Mouse (Mus musculus): ENCODE measurements at regions not wholly inside any gene's neighbourhood (a gene's known extent, or its start where the extent isn't known, plus 50 kb on each side); places are given as distances from the start of the nearest gene placed in this dataset.

DNA sequence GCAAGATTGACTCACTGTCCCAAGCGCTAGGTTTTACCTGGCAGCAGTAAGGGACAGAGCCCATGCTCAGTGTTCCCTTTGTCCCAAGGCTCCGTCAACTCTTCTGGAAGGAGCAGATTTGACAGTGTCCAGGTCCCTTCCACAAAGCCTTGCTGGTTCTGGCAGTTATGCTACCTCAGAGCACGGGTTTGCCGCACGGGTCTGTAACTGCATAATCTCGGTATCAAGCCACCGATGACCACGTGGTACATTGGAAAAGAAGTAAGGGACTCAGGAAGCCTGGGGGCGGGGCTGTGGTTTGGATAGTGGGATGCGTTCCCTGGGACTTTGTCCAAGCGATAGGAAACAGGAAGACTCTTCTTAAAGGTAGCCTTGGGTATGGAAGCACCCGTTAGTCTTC lies 319.3 kb downstream of the Mtx2 start:
- Histone ChIP-seq H3K27me3 (replicated peaks) (no peaks in the 10 kb centered on the region), H3K27ac (ENCODE audit: insufficient read depth, low read depth) (no peak overlapping the region), H3K9ac (ENCODE audit: insufficient read depth, low read depth) (no peak overlapping the region), H3K4me2 (ENCODE audit: insufficient read depth, low read depth, poor library complexity, severe bottlenecking) (no peak overlapping the region), H3K4me3 (replicated peaks in 1 of 3; ENCODE audit: low read depth in 2 of 3, low read length in 2 of 3, poor library complexity in 1 of 3) (no peak overlapping the region), H3K4me1 (ENCODE audit: control insufficient read depth in 1 of 2, insufficient read depth in 2 of 2) (no peaks in the 10 kb centered on the region), H3K79me2 (replicated peaks; ENCODE audit: control insufficient read depth, extremely low read depth, insufficient read depth, poor library complexity, severe bottlenecking) (no peaks in the 10 kb centered on the region), H3K9me3 (replicated peaks; ENCODE audit: low read length) (no peaks in the 10 kb centered on the region), H3K36me3 (replicated peaks in 1 of 2; ENCODE audit: control insufficient read depth in 1 of 2, insufficient read depth in 1 of 2, low read length in 1 of 2) (no peaks in the 10 kb centered on the region)
- TF ChIP-seq HCFC1 (IDR thresholded peaks at IDR 0.05; ENCODE audit: low read depth, low read length) (no peak), BHLHE40 (IDR thresholded peaks at IDR 0.05; ENCODE audit: low read depth, low read length) (no peak), GABPA (IDR thresholded peaks at IDR 0.05; ENCODE audit: insufficient replicate concordance, low read depth, low read length) (no peak), ZC3H11A (IDR thresholded peaks at IDR 0.05; ENCODE audit: low read depth, low read length) (no peak), JUN (IDR thresholded peaks at IDR 0.05; ENCODE audit: insufficient read depth, low read depth, low read length) (no peak), NELFE (IDR thresholded peaks at IDR 0.05; ENCODE audit: low read depth, low read length) (no peak), SIN3A (IDR thresholded peaks at IDR 0.05; ENCODE audit: low read length) (no peak), TBP (conservative IDR thresholded peaks at IDR 0.05; ENCODE audit: low read depth, low read length) (no peak), PAX5 (IDR thresholded peaks at IDR 0.05; ENCODE audit: low read length) (no peak), JUND (conservative IDR thresholded peaks at IDR 0.05; ENCODE audit: low read depth, low read length) (no peak), NRF1 (IDR thresholded peaks at IDR 0.05; ENCODE audit: low read depth, low read length) (no peak), ZMIZ1 (IDR thresholded peaks at IDR 0.05; ENCODE audit: low read depth, low read length) (no peak)
- no peak for DNase-seq (ENCODE audit: extremely low read depth)
- in situ Hi-C loops (cut with MboI; ENCODE audit: low pct_ligation_motif_present, low pct_unique_long_range_greater_than_20kb, low sequenced_read_pairs) (loop anchor here (10.0 kb wide), 1 partner anchor 450 kb away; the partner anchor contains the start of genes Hoxd10 and Hoxd9), dilution Hi-C loops (cut with MboI; ENCODE audit: extremely low pct_ligation_motif_present, extremely low pct_unique_long_range_greater_than_20kb, low sequenced_read_pairs) (no loop called here)

DNA sequence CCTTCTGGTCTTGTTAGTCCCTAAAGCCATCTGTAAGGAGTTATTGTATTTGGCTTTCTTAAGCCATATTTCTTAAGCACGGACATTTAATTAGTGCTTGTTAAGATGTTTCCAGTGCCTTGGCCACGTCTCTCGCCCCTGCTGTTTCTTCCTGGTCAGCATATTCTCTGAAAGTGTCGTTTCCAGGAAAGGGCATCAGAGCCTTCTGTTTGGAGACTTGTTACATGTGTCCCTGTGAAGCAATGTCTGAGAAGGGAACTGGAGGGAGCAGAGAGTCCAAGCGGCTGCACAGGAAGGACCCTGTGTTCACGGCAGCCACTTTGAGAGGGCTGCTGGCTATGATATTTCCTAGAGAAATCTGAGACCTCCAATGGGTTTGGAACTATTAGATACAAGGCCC lies 320.7 kb downstream of the Mtx2 start:
- Histone ChIP-seq H3K27me3 (replicated peaks) (no peaks in the 10 kb centered on the region), H3K9me3 (replicated peaks; ENCODE audit: low read length) (no peaks in the 10 kb centered on the region), H3K27ac (ENCODE audit: insufficient read depth, low read depth) (no peak overlapping the region), H3K36me3 (replicated peaks in 1 of 2; ENCODE audit: control insufficient read depth in 1 of 2, insufficient read depth in 1 of 2, low read length in 1 of 2) (no peaks in the 10 kb centered on the region), H3K9ac (ENCODE audit: insufficient read depth, low read depth) (no peak overlapping the region), H3K4me3 (replicated peaks in 1 of 3; ENCODE audit: low read depth in 2 of 3, low read length in 2 of 3, poor library complexity in 1 of 3) (no peak overlapping the region), H3K4me1 (ENCODE audit: control insufficient read depth in 1 of 2, insufficient read depth in 2 of 2) (no peaks in the 10 kb centered on the region), H3K79me2 (replicated peaks; ENCODE audit: control insufficient read depth, extremely low read depth, insufficient read depth, poor library complexity, severe bottlenecking) (no peaks in the 10 kb centered on the region), H3K4me2 (ENCODE audit: insufficient read depth, low read depth, poor library complexity, severe bottlenecking) (no peak overlapping the region)
- no peak for DNase-seq (ENCODE audit: extremely low read depth)
- in situ Hi-C loops (cut with MboI; ENCODE audit: low pct_ligation_motif_present, low pct_unique_long_range_greater_than_20kb, low sequenced_read_pairs): loop anchor here (10.0 kb wide), 1 partner anchor 451 kb away; the partner anchor contains the start of genes Hoxd10 and Hoxd9
- TF ChIP-seq USF1 (IDR thresholded peaks at IDR 0.05; ENCODE audit: low read depth, low read length): no peak
- TF ChIP-seq POLR2A (IDR thresholded peaks at IDR 0.05; ENCODE audit: low read depth, low read length): no peak
- dilution Hi-C loops (cut with MboI; ENCODE audit: extremely low pct_ligation_motif_present, extremely low pct_unique_long_range_greater_than_20kb, low sequenced_read_pairs): no loop called here

DNA sequence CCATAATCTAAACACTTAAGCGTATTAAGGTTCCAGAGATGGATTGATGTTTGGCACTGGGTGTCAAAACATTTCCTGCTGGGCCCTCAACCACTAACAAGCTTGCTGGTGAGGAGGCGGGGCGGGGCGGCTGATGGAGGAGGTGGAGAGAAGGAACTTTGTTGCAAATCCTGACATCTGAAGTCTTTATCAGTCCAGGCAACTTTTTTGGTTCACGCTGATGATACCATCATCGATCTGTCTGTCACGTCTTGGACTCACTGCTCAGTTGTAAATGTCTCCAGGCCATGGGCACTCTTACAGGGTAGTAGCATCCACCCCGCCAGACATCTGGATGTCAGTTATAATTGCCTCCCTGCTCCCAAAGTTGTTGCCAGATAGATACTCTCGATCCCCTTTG lies 321.8 kb downstream of the Mtx2 start:
- Histone ChIP-seq H3K9ac (ENCODE audit: insufficient read depth, low read depth) (no peak overlapping the region), H3K4me3 (replicated peaks in 1 of 3; ENCODE audit: low read depth in 2 of 3, low read length in 2 of 3, poor library complexity in 1 of 3) (no peak overlapping the region), H3K4me2 (ENCODE audit: insufficient read depth, low read depth, poor library complexity, severe bottlenecking) (no peak overlapping the region), H3K4me1 (ENCODE audit: control insufficient read depth in 1 of 2, insufficient read depth in 2 of 2) (no peaks in the 10 kb centered on the region), H3K36me3 (replicated peaks in 1 of 2; ENCODE audit: control insufficient read depth in 1 of 2, insufficient read depth in 1 of 2, low read length in 1 of 2) (no peaks in the 10 kb centered on the region), H3K79me2 (replicated peaks; ENCODE audit: control insufficient read depth, extremely low read depth, insufficient read depth, poor library complexity, severe bottlenecking) (no peaks in the 10 kb centered on the region), H3K27me3 (replicated peaks) (no peaks in the 10 kb centered on the region), H3K9me3 (replicated peaks; ENCODE audit: low read length) (no peaks in the 10 kb centered on the region), H3K27ac (ENCODE audit: insufficient read depth, low read depth) (no peak overlapping the region)
- dilution Hi-C loops (cut with MboI; ENCODE audit: extremely low pct_ligation_motif_present, extremely low pct_unique_long_range_greater_than_20kb, low sequenced_read_pairs) (no loop called here), in situ Hi-C loops (cut with MboI; ENCODE audit: low pct_ligation_motif_present, low pct_unique_long_range_greater_than_20kb, low sequenced_read_pairs) (loop anchor here (10.0 kb wide), 1 partner anchor 453 kb away; the partner anchor contains the start of genes Hoxd10 and Hoxd9)
- DNase-seq (ENCODE audit: extremely low read depth): no peak
- TF ChIP-seq TBP (conservative IDR thresholded peaks at IDR 0.05; ENCODE audit: low read depth, low read length): no peak
- no peak for TF ChIP-seq USF1 (IDR thresholded peaks at IDR 0.05; ENCODE audit: low read depth, low read length)
